Mouse (Mus musculus) heart, postnatal 36 days (tissue): ENCODE measurements around the gene Cebpe. TPM values are rescaled to one million over a fixed set of nuclear protein-coding genes. Genes with fewer than 3 reads are reported as not detected.

Source experiments
- DNase-seq, 2 experiments: peaks; one replicate each; pipeline ENCODE4 v3.0.0; 2021 to 2022
- intact Hi-C: fragments of 180-260 bp; cut with DNase I; formaldehyde crosslinking; loops from one replicate; pipeline ENCODE4 v1.15.1; 2025
- total RNA-seq, 2 experiments: library from RNA; stranded (reverse); gene quantifications; 2 replicates each; pipeline ENCODE4 v1.2.3; 2021

Cebpe gene
- total RNA-seq = not detected

GRCm38 (mm10) chr14:54712074-54712473 is at the start of gene Cebpe:
Gene Cebpe, minus strand, starts transcription at chr14:54712174.
- intact Hi-C loops = no loop called here
- no peak for DNase-seq

- DNase-seq = no peak
- intact Hi-C loops = no loop called here
Observed at GRCm38 (mm10) chr14:54756382-54756781, 44.4 kb upstream of the Cebpe start.

- intact Hi-C loops = no loop called here
- DNase-seq = peak in 1 of 2 experiments; percentile 38
Observed at GRCm38 (mm10) chr14:54754602-54755018, 42.6 kb upstream of the Cebpe start.

- intact Hi-C loops = no loop called here
- DNase-seq = no peak
Observed at GRCm38 (mm10) chr14:54753986-54754601, 42.1 kb upstream of the Cebpe start.

- DNase-seq = no peak
Observed at GRCm38 (mm10) chr14:54752938-54753337, 41.0 kb upstream of the Cebpe start.

GRCm38 (mm10) chr14:54751768-54752167 is 39.8 kb upstream of the Cebpe start:
- no peak for DNase-seq
- intact Hi-C loops = no loop called here

More at GRCm38 (mm10) chr14:54752938-54753337, 41.0 kb upstream of the Cebpe start:
- intact Hi-C loops = no loop called here

- no peak for DNase-seq
- intact Hi-C loops = no loop called here
Observed at GRCm38 (mm10) chr14:54749238-54749637, 37.3 kb upstream of the Cebpe start.

GRCm38 (mm10) chr14:54747942-54748917 is 36.3 kb upstream of the Cebpe start:
- DNase-seq = peak; percentile 47 to 68

GRCm38 (mm10) chr14:54746038-54746437 is 34.1 kb upstream of the Cebpe start:
- intact Hi-C loops = no loop called here
- DNase-seq = no peak

More at GRCm38 (mm10) chr14:54747942-54748917, 36.3 kb upstream of the Cebpe start:
- intact Hi-C loops = no loop called here

GRCm38 (mm10) chr14:54744473-54744872 is 32.5 kb upstream of the Cebpe start:
- DNase-seq = no peak
- intact Hi-C loops = no loop called here

- intact Hi-C loops = no loop called here
- no peak for DNase-seq
Observed at GRCm38 (mm10) chr14:54742375-54742774, 30.4 kb upstream of the Cebpe start.

- no peak for DNase-seq
- intact Hi-C loops = no loop called here
Observed at GRCm38 (mm10) chr14:54741721-54742120, 29.7 kb upstream of the Cebpe start.

GRCm38 (mm10) chr14:54737634-54738033 is 25.7 kb upstream of the Cebpe start:
- no peak for DNase-seq
- intact Hi-C loops = no loop called here

GRCm38 (mm10) chr14:54736555-54737552 is 24.9 kb upstream of the Cebpe start:
- intact Hi-C loops = no loop called here
- no peak for DNase-seq

- no peak for DNase-seq
- intact Hi-C loops = no loop called here
Observed at GRCm38 (mm10) chr14:54735221-54735620, 23.2 kb upstream of the Cebpe start.

- DNase-seq = no peak
- intact Hi-C loops = no loop called here
Observed at GRCm38 (mm10) chr14:54734004-54734403, 22.0 kb upstream of the Cebpe start.

GRCm38 (mm10) chr14:54732206-54732605 is 20.2 kb upstream of the Cebpe start:
- DNase-seq = no peak
- intact Hi-C loops = no loop called here

- no peak for DNase-seq
- intact Hi-C loops = no loop called here
Observed at GRCm38 (mm10) chr14:54730305-54730704, 18.3 kb upstream of the Cebpe start.

- DNase-seq = no peak
- intact Hi-C loops = no loop called here
Observed at GRCm38 (mm10) chr14:54728823-54729653, 17.1 kb upstream of the Cebpe start.

- intact Hi-C loops = no loop called here
Observed at GRCm38 (mm10) chr14:54727565-54727964, 15.6 kb upstream of the Cebpe start.

More at GRCm38 (mm10) chr14:54727565-54727964, 15.6 kb upstream of the Cebpe start:
- DNase-seq = no peak
